Mouse (Mus musculus) bone marrow, adult 2 months (tissue): Measurements from ENCODE around the gene Pigk. TPM values are rescaled to one million over a fixed set of nuclear protein-coding genes. Genes with fewer than 3 reads are reported as not detected.

ENCODE experiments used
- H3K27ac ChIP-seq: fragments of 200-500 bp; 2 replicates; pipeline ENCODE4 v1.5.1; 2012; ENCODE audit warnings: low read depth, mild to moderate bottlenecking, control low read depth, inconsistent platforms, low read length; ENCODE audit not compliant: control insufficient read depth, poor library complexity, insufficient read depth
- H3K4me1 ChIP-seq: fragments of 200-500 bp; 2 replicates; pipeline ENCODE4 v1.6.1; 2011; ENCODE audit warnings: low read length; ENCODE audit not compliant: control insufficient read depth, insufficient read depth
- H3K4me3 ChIP-seq: fragments of 200-500 bp; replicated peaks from 2 replicates; pipeline ENCODE3; 2011; ENCODE audit warnings: mild to moderate bottlenecking, low read depth, low read length, control low read depth; ENCODE audit not compliant: control insufficient read depth
- CTCF ChIP-seq: fragments of 200-500 bp; IDR thresholded peaks from 2 replicates; pipeline ENCODE4 v1.5.1; 2011; ENCODE audit warnings: low read length, control low read depth; ENCODE audit not compliant: control insufficient read depth, insufficient read depth
- POLR2A ChIP-seq: fragments of 200-500 bp; IDR thresholded peaks from 2 replicates; pipeline ENCODE4 v1.6.1; 2011; ENCODE audit warnings: low read depth, mild to moderate bottlenecking, control low read depth, low read length, borderline replicate concordance; ENCODE audit not compliant: control insufficient read depth
- WGBS: fragments of 180-500 bp; shearing (Covaris S2); methylation state at CpG from one replicate; pipeline ENCODE4 v1.1.7; 2018; 5-methylcytosine and 5-hydroxymethylcytosine counted together
- polyA plus RNA-seq: library from polyadenylated mRNA; stranded (reverse); fragments of >200 nt; gene quantifications from 2 replicates; pipeline ENCODE4 v1.2.4, GENCODE M21; 2011; ENCODE audit warnings: low replicate concordance; ENCODE audit not compliant: missing spikeins, insufficient read depth, insufficient read length

The Pigk gene
- polyA plus RNA-seq, 1 experiment = 8.2 TPM

GRCm38 (mm10) chr3:152735601-152736250 lies 21.8 kb downstream of the Pigk start:
- TF ChIP-seq CTCF = no peak
- TF ChIP-seq POLR2A = no peak
- 87% methylated on average over 10 of the region's 10 CpGs for WGBS
- Histone ChIP-seq H3K27ac (no peak overlapping the region), H3K4me3 (no peak overlapping the region), H3K4me1 (no peaks in the 10 kb centered on the region)

GRCm38 (mm10) chr3:152744301-152744700 lies 30.4 kb downstream of the Pigk start:
- no peaks in the 10 kb centered on the region for H3K4me1 ChIP-seq
- TF ChIP-seq POLR2A (no peak), CTCF (no peak)
- no peak overlapping the region for H3K27ac ChIP-seq
- H3K4me3 ChIP-seq = no peak overlapping the region
- 91% methylated on average over 12 of the region's 12 CpGs for WGBS

- 86% methylated on average over 9 of the region's 9 CpGs for WGBS
- Histone ChIP-seq H3K4me3 (no peak overlapping the region), H3K4me1 (no peaks in the 10 kb centered on the region), H3K27ac (no peak overlapping the region)
- TF ChIP-seq POLR2A = no peak
- no peak for TF ChIP-seq CTCF
Observed at GRCm38 (mm10) chr3:152745611-152746010, 31.7 kb downstream of the Pigk start.

- 28% methylated on average over 3 of the region's 3 CpGs for WGBS
- Histone ChIP-seq H3K4me1 (no peaks in the 10 kb centered on the region), H3K4me3 (no peak overlapping the region), H3K27ac (no peak overlapping the region)
- peak; percentile 39 for TF ChIP-seq CTCF
- no peak for TF ChIP-seq POLR2A
Observed at GRCm38 (mm10) chr3:152749461-152749871, 35.6 kb downstream of the Pigk start.

GRCm38 (mm10) chr3:152749881-152750280 lies 36.0 kb downstream of the Pigk start:
- Histone ChIP-seq H3K27ac (no peak overlapping the region), H3K4me1 (no peaks in the 10 kb centered on the region)
- TF ChIP-seq CTCF (no peak), POLR2A (no peak)

GRCm38 (mm10) chr3:152752911-152753310 lies 39.0 kb downstream of the Pigk start:
- whole genome bisulfite sequencing = 93% methylated on average over 1 of the region's 1 CpGs
- H3K27ac ChIP-seq = no peak overlapping the region
- TF ChIP-seq POLR2A = no peak
- no peak for TF ChIP-seq CTCF

More at GRCm38 (mm10) chr3:152749881-152750280, 36.0 kb downstream of the Pigk start:
- WGBS = 51% methylated on average over 2 of the region's 2 CpGs
- no peak overlapping the region for H3K4me3 ChIP-seq

GRCm38 (mm10) chr3:152753345-152753744 lies 39.4 kb downstream of the Pigk start:
- peaks cover 1% of the 10 kb centered on the region; the same call in 1 of the 2 replicates for H3K4me1 ChIP-seq
- TF ChIP-seq POLR2A = no peak
- TF ChIP-seq CTCF = no peak
- WGBS = 71% methylated on average over 4 of the region's 4 CpGs
- H3K27ac ChIP-seq = no peak overlapping the region
- no peak overlapping the region for H3K4me3 ChIP-seq

More at GRCm38 (mm10) chr3:152752911-152753310, 39.0 kb downstream of the Pigk start:
- Histone ChIP-seq H3K4me3 (no peak overlapping the region), H3K4me1 (no peaks in the 10 kb centered on the region; the same call in 1 of the 2 replicates)

GRCm38 (mm10) chr3:152753920-152754764 lies 40.2 kb downstream of the Pigk start:
- H3K4me1 ChIP-seq = peaks cover 1% of the 10 kb centered on the region; the same call in 1 of the 2 replicates
- no peak overlapping the region for H3K4me3 ChIP-seq
- H3K27ac ChIP-seq = no peak overlapping the region
- WGBS = 76% methylated on average over 14 of the region's 14 CpGs
- TF ChIP-seq POLR2A (no peak), CTCF (no peak)
